Mouse (Mus musculus) macrophage (primary cell): Measurements from ENCODE around the gene Rreb1. TPM values are rescaled to one million over a fixed set of nuclear protein-coding genes. Genes with fewer than 3 reads are reported as not detected.

ENCODE experiments used
- H3K27ac ChIP-seq: fragments of 350-480 bp; formaldehyde crosslinking; 2 replicates; pipeline ENCODE4 v1.9.0; 2021
- H3K36me3 ChIP-seq: fragments of 350-480 bp; formaldehyde crosslinking; 2 replicates; pipeline ENCODE4 v1.9.0; 2021; ENCODE audit errors: inconsistent target
- H3K4me3 ChIP-seq: fragments of 350-480 bp; formaldehyde crosslinking; 2 replicates; pipeline ENCODE4 v1.9.0; 2021; ENCODE audit errors: inconsistent target
- H3K79me2 ChIP-seq: fragments of 350-480 bp; formaldehyde crosslinking; 2 replicates; pipeline ENCODE4 v1.9.0; 2021; ENCODE audit errors: inconsistent target
- WGBS: methylation state at CpG from one replicate; pipeline ENCODE4 v1.1.7; 2026; ENCODE audit warnings: inconsistent platforms; ENCODE audit not compliant: missing documents; 5-methylcytosine and 5-hydroxymethylcytosine counted together
- polyA plus RNA-seq: library from polyadenylated mRNA; stranded (reverse); fragments of 250-400 nt; gene quantifications from 3 replicates; pipeline ENCODE4 v1.2.4, GENCODE M21; 2018; ENCODE audit warnings: inconsistent platforms

Gene Rreb1
- polyA plus RNA-seq, 1 experiment from 2014 or later, result 32.3 TPM

GRCm38 (mm10) chr13:37941950-37942886 lies 164.0 kb downstream of the Rreb1 start:
- Histone ChIP-seq H3K36me3 (peaks cover 44% of the 10 kb centered on the region), H3K4me3 (no peak overlapping the region), H3K79me2 (peaks cover 6% of the 10 kb centered on the region; the same call in 1 of the 2 replicates), H3K27ac (no peak overlapping the region)
- 89% methylated on average over 17 of the region's 17 CpGs for WGBS

GRCm38 (mm10) chr13:37942887-37943331 lies 164.7 kb downstream of the Rreb1 start:
- H3K4me3 ChIP-seq, result no peak overlapping the region
- peaks cover 6% of the 10 kb centered on the region; the same call in 1 of the 2 replicates for H3K79me2 ChIP-seq
- H3K36me3 ChIP-seq, result peaks cover 51% of the 10 kb centered on the region
- WGBS, result 97% methylated on average over 4 of the region's 4 CpGs
- H3K27ac ChIP-seq, result no peak overlapping the region

- Histone ChIP-seq H3K27ac (no peak overlapping the region), H3K79me2 (peaks cover 6% of the 10 kb centered on the region; the same call in 1 of the 2 replicates), H3K4me3 (no peak overlapping the region), H3K36me3 (peaks cover 53% of the 10 kb centered on the region)
- 95% methylated on average over 3 of the region's 3 CpGs for WGBS
Observed at GRCm38 (mm10) chr13:37943466-37943865, 165.3 kb downstream of the Rreb1 start.

GRCm38 (mm10) chr13:37944306-37944705 lies 166.1 kb downstream of the Rreb1 start:
- 80% methylated on average over 1 of the region's 1 CpGs for WGBS
- Histone ChIP-seq H3K27ac (no peak overlapping the region), H3K36me3 (peaks cover 56% of the 10 kb centered on the region), H3K4me3 (no peak overlapping the region), H3K79me2 (peaks cover 6% of the 10 kb centered on the region; the same call in 1 of the 2 replicates)

- H3K36me3 ChIP-seq, result peaks cover 59% of the 10 kb centered on the region
- peaks cover 1% of the 10 kb centered on the region; the same call in 1 of the 2 replicates for H3K79me2 ChIP-seq
- no peak overlapping the region for H3K4me3 ChIP-seq
- WGBS, result 93% methylated on average over 8 of the region's 8 CpGs
- H3K27ac ChIP-seq, result no peak overlapping the region
Observed at GRCm38 (mm10) chr13:37945392-37945791, 167.2 kb downstream of the Rreb1 start.

- Histone ChIP-seq H3K36me3 (peaks cover 62% of the 10 kb centered on the region), H3K27ac (no peak overlapping the region), H3K79me2 (no peaks in the 10 kb centered on the region; the same call in 1 of the 2 replicates), H3K4me3 (no peak overlapping the region)
- WGBS, result 32% methylated on average over 6 of the region's 6 CpGs
Observed at GRCm38 (mm10) chr13:37946734-37947133, 168.5 kb downstream of the Rreb1 start.

GRCm38 (mm10) chr13:37952981-37953380 lies 174.8 kb downstream of the Rreb1 start:
- WGBS, result 84% methylated on average over 6 of the region's 6 CpGs
- Histone ChIP-seq H3K36me3 (peaks cover 36% of the 10 kb centered on the region), H3K79me2 (no peaks in the 10 kb centered on the region), H3K4me3 (no peak overlapping the region), H3K27ac (no peak overlapping the region)

GRCm38 (mm10) chr13:37954318-37954717 lies 176.1 kb downstream of the Rreb1 start:
- WGBS, result 62% methylated on average over 1 of the region's 1 CpGs
- H3K4me3 ChIP-seq, result no peak overlapping the region
- H3K36me3 ChIP-seq, result peaks cover 24% of the 10 kb centered on the region
- H3K79me2 ChIP-seq, result no peaks in the 10 kb centered on the region
- no peak overlapping the region for H3K27ac ChIP-seq

GRCm38 (mm10) chr13:37958498-37959238 lies 180.5 kb downstream of the Rreb1 start:
- peak overlapping the region; percentile 95 for H3K27ac ChIP-seq
- no peaks in the 10 kb centered on the region for H3K36me3 ChIP-seq
- H3K79me2 ChIP-seq, result no peaks in the 10 kb centered on the region
- H3K4me3 ChIP-seq, result no peak overlapping the region
- WGBS, result 56% methylated on average over 18 of the region's 18 CpGs

- Histone ChIP-seq H3K79me2 (no peaks in the 10 kb centered on the region), H3K4me3 (no peak overlapping the region), H3K36me3 (no peaks in the 10 kb centered on the region), H3K27ac (peak overlapping the region; percentile 95)
- WGBS, result 57% methylated on average over 15 of the region's 15 CpGs
Observed at GRCm38 (mm10) chr13:37959239-37959907, 181.2 kb downstream of the Rreb1 start.

- WGBS, result 83% methylated on average over 7 of the region's 7 CpGs
- Histone ChIP-seq H3K4me3 (no peak overlapping the region), H3K79me2 (no peaks in the 10 kb centered on the region)
Observed at GRCm38 (mm10) chr13:37959936-37960335, 181.7 kb downstream of the Rreb1 start.

GRCm38 (mm10) chr13:37962541-37962940 lies 184.3 kb downstream of the Rreb1 start:
- Histone ChIP-seq H3K36me3 (no peaks in the 10 kb centered on the region), H3K79me2 (no peaks in the 10 kb centered on the region), H3K4me3 (no peak overlapping the region), H3K27ac (no peak overlapping the region)
- 87% methylated on average over 9 of the region's 9 CpGs for WGBS

More at GRCm38 (mm10) chr13:37959936-37960335, 181.7 kb downstream of the Rreb1 start:
- Histone ChIP-seq H3K36me3 (no peaks in the 10 kb centered on the region), H3K27ac (peak overlapping the region; percentile 95)

- no peaks in the 10 kb centered on the region for H3K79me2 ChIP-seq
- H3K4me3 ChIP-seq, result peak overlapping the region; percentile 50
- WGBS, result 3% methylated on average over 12 of the region's 12 CpGs
- H3K36me3 ChIP-seq, result no peaks in the 10 kb centered on the region
- H3K27ac ChIP-seq, result peak overlapping the region; percentile 73
Observed at GRCm38 (mm10) chr13:37963354-37964007, 185.3 kb downstream of the Rreb1 start.
